Mouse (Mus musculus) kidney, adult 2 months (tissue): ENCODE measurements around the gene Lmo7.

ENCODE experiments used
- CTCF ChIP-seq: fragments of 200-500 bp; conservative IDR thresholded peaks from 2 replicates; pipeline ENCODE4 v1.5.1; 2011; ENCODE audit warnings: low read depth, mild to moderate bottlenecking, control low read depth, low read length, moderate library complexity, mixed read lengths; ENCODE audit not compliant: insufficient read depth, insufficient read length
- POLR2A ChIP-seq: fragments of 200-500 bp; IDR thresholded peaks from one replicate; pipeline ENCODE4 v1.6.1; 2011; ENCODE audit warnings: low read depth, low read length, control low read depth

DNA sequence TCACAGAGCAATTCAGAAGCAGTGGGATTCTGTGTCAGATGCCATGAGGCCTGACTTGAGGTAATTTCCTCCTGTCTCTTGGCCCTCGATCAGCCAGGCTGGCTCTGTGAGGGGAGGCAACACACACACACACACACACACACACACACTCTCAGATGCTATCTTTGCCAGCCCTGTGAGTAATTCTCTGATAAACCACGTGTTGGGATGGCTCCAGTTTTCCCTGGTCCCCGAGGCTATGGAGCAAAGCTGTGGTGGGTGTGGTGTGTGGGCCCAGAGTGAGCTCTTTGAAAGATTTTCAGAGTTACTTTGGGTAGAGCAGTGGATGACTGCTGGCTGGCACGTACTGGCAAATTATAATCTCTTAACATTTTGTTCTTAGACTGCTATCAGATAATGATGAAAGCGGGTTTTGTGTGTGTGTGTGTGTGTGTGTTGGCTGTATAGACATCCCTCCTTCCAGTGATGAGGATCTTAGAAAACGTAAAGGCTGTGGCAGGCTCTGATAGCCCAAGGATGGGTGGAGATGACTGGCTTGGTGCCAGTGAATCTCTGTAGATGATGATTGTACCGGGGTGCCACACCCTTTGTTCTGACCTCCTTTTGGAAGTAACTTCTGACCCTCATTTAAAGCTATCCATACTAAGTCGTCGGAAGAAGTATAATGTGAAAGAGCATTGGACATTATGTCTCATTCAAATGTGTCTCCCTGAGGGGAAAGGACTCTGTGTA lies 140.6 kb downstream of the Lmo7 start:
- TF ChIP-seq CTCF (no peak), POLR2A (no peak)
